Mouse (Mus musculus) C2C12 (cell line): ENCODE results near the gene Tacc2.

Source experiments
- CTCF ChIP-seq: IDR thresholded peaks from one replicate; pipeline ENCODE4 v1.5.1; 2011; ENCODE audit not compliant: control insufficient read depth, insufficient read depth, insufficient read length
- MAX ChIP-seq: IDR thresholded peaks from one replicate; pipeline ENCODE4 v1.6.1; 2011; ENCODE audit warnings: mild to moderate bottlenecking, control low read depth

DNA sequence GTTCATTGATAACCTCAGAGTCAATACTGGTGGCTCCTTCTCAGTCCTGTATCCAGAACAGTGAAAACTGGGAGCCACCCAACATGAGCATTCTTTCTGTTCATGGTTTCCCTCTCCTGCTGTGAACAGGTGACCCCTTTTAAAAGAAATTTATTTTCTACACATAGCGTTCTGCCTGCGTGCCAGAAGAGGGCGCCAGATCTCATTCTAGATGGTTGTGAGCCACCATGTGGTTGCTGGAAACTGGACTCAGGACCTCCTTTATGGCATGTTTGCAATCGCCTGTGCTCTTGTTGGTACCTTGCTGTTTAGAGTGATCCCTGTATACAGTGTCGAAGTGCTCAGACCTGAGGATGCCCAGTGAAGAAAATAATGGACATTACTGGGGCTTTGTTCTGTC, 87.4 kb downstream of the Tacc2 start:
- TF ChIP-seq CTCF (no peak), MAX (no peak)
